ENCODE assay signal across 30 mouse cellular contexts in the genomic region with DNA sequence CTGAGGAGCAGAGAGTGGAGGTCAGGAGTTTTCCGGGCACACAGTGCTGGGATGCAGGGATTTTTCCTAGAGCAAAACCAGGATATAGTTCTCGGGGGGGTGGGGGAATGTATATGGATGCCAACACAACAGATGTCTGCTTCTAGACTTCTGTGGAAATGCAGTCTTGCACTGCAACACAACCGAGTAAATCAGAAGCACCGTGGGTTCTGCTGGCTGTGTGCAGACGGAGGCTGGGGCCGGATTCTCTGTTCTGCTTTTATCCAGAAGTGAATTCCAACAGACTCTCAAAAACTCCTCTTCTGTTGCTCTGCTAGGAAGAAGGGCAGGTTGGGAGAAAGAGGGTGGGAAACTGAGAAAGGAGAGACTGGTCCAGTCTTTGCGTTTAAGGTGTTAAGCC. TPM values are rescaled to one million over a fixed set of nuclear protein-coding genes. Genes with fewer than 3 reads are reported as not detected.
DNase-seq lines count a peak whose midpoint lies in the region; ATAC-seq and TF ChIP-seq lines count a peak whose summit lies in the region.
"Had no signal": no experiment of that assay in that cellular context is flagged by ENCODE, and none has a peak within 500 bp of the region (broad histone marks: within the 10 kb centered on the region; RNA-seq: fewer than 3 reads in every experiment).

No protein-coding gene starts in this region.

- no peak for TF ChIP-seq POLR2A in brain, embryonic 14.5 days (IDR thresholded peaks at IDR 0.05; ENCODE audit: borderline replicate concordance, extremely low read depth, insufficient read depth, insufficient read length, poor library complexity, severe bottlenecking)

- no peaks in the 10 kb centered on the region for H3K36me3 ChIP-seq in forebrain, embryonic 16.5 days (ENCODE audit: control insufficient read depth, insufficient read depth)
- H3K36me3 ChIP-seq in forebrain, embryonic 12.5 days (replicated peaks): no peaks in the 10 kb centered on the region
- H3K36me3 ChIP-seq: heart, embryonic 15.5 days; midbrain, embryonic 10.5 days; neural tube, embryonic 13.5 days had no signal

- no peak overlapping the region for H3K4me3 ChIP-seq in forebrain, embryonic 16.5 days (replicated peaks; ENCODE audit: low read length)
- H3K4me3 ChIP-seq in forebrain, embryonic 12.5 days (replicated peaks): no peak overlapping the region
- H3K4me3 ChIP-seq: heart, embryonic 15.5 days; left cerebral cortex, adult 2 months; midbrain, embryonic 10.5 days; myocyte; neural tube, embryonic 13.5 days had no signal

- H3K9ac ChIP-seq in forebrain, embryonic 16.5 days (replicated peaks; ENCODE audit: low read depth, low read length): no peak overlapping the region
- no peak overlapping the region for H3K9ac ChIP-seq in forebrain, embryonic 12.5 days
- H3K9ac ChIP-seq: heart, embryonic 15.5 days; hindbrain, embryonic 14.5 days; liver, postnatal 0 days; neural tube, embryonic 13.5 days had no signal

- peak; percentile 25 to 33 for DNase-seq in layer of hippocampus, adult 8-10 months (ENCODE audit: low spot score in 2 of 2)
- DNase-seq in layer of hippocampus, postnatal 14 days (ENCODE audit: low spot score in 2 of 2): no peak
- DNase-seq in brain, embryonic 14.5 days (ENCODE audit: low read depth): peak; percentile 35
- peak; percentile 37 for DNase-seq in right cerebral cortex, postnatal 14 days
- no peak for DNase-seq in lung, postnatal 14 days
- no peak for DNase-seq in MN1 (ENCODE audit: low spot score)
- DNase-seq: adrenal gland, adult 2 months; cerebellum, adult 8-10 months; gastrocnemius, postnatal 36 days; heart, postnatal 4 days; kidney, adult 18-20 months; kidney, postnatal 4 days; liver, postnatal 0 days; thymus, adult 2 months; thymus, postnatal 4 days had no signal

- H3K27me3 ChIP-seq in forebrain, embryonic 16.5 days (replicated peaks; ENCODE audit: control insufficient read depth, insufficient read depth, low read length): no peaks in the 10 kb centered on the region
- H3K27me3 ChIP-seq in forebrain, embryonic 12.5 days: no peaks in the 10 kb centered on the region
- H3K27me3 ChIP-seq: heart, embryonic 15.5 days; neural tube, embryonic 13.5 days; Patski had no signal

- TF ChIP-seq CTCF in brain, embryonic 14.5 days (IDR thresholded peaks at IDR 0.05; ENCODE audit: borderline replicate concordance, extremely low read depth, insufficient read depth, insufficient read length): no peak

- peak; percentile 52; the same call in 1 of the 2 replicates for ATAC-seq in forebrain, embryonic 16.5 days
- no peak for ATAC-seq in forebrain, embryonic 12.5 days (ENCODE audit: low FRiP score)
- ATAC-seq: inflammation-experienced regulatory T-cells, adult 6 months; liver, postnatal 0 days; lung, postnatal 0 days; midbrain, embryonic 16.5 days; Patski had no signal

- WGBS in forebrain, embryonic 16.5 days: 59% methylated on average over 7 of the region's 7 CpGs
- WGBS in forebrain, embryonic 12.5 days: 78% methylated on average over 7 of the region's 7 CpGs

- no peak overlapping the region for H3K27ac ChIP-seq in forebrain, embryonic 16.5 days (ENCODE audit: low read length)
- H3K27ac ChIP-seq in forebrain, embryonic 12.5 days: no peak overlapping the region
- H3K27ac ChIP-seq: heart, embryonic 15.5 days; hindbrain, embryonic 14.5 days; left cerebral cortex, adult 2 months; midbrain, embryonic 10.5 days; neural tube, embryonic 13.5 days had no signal

- no peaks in the 10 kb centered on the region for H3K4me1 ChIP-seq in forebrain, embryonic 16.5 days (replicated peaks; ENCODE audit: control insufficient read depth, insufficient read depth, low read length)
- no peaks in the 10 kb centered on the region for H3K4me1 ChIP-seq in forebrain, embryonic 12.5 days
- H3K4me1 ChIP-seq: heart, embryonic 15.5 days; midbrain, embryonic 10.5 days; neural tube, embryonic 13.5 days had no signal

- no peak overlapping the region for H3K4me2 ChIP-seq in forebrain, embryonic 16.5 days (ENCODE audit: low read length)
- H3K4me2 ChIP-seq in forebrain, embryonic 12.5 days: no peak overlapping the region
- H3K4me2 ChIP-seq: heart, embryonic 15.5 days; hindbrain, embryonic 14.5 days; liver, embryonic 11.5 days; neural tube, embryonic 13.5 days had no signal

- H3K9me3 ChIP-seq in forebrain, embryonic 16.5 days (ENCODE audit: control insufficient read depth, low read length): no peaks in the 10 kb centered on the region
- no peaks in the 10 kb centered on the region for H3K9me3 ChIP-seq in forebrain, embryonic 12.5 days
- H3K9me3 ChIP-seq: heart, embryonic 15.5 days; midbrain, embryonic 10.5 days; neural tube, embryonic 13.5 days had no signal

RNA-seq across cellular contexts. Expression of a gene that starts 15.9 kb away (rescaled TPM):
- 12.4 and 18.0 TPM in 2 replicates for polyA plus RNA-seq in forebrain, embryonic 16.5 days (2015; fragmentation: Nextera tagmentation; extraction: Ambion mirVana)
- polyA plus RNA-seq in forebrain, embryonic 12.5 days (2016; fragmentation: Nextera tagmentation; extraction: Ambion mirVana): 1.2 and 1.4 TPM in 2 replicates
- total RNA-seq in layer of hippocampus, adult 8-10 months (2022): 10 to 100 TPM; 79.4 to 96.9 (median 89.7) TPM
- total RNA-seq in layer of hippocampus, postnatal 14 days (2021): 10 to 100 TPM; 88.0 to 89.6 TPM
- polyA plus RNA-seq in brain, embryonic 14.5 days (2012; rRNA removed): 10.1 and 15.8 TPM in 2 replicates
- total RNA-seq: gastrocnemius, adult 18-20 months; gastrocnemius, postnatal 36 days had no signal
- polyA plus RNA-seq: adrenal gland, adult 2 months; inflammation-experienced regulatory T-cells, adult 6 months; limb, embryonic 11.5 days; liver, postnatal 0 days; lung, postnatal 0 days; myocyte had no signal

Comparison
In these comparisons a context has a peak if more than half of its experiments do, and no peak if none do; other contexts are left out.
1. DNase-seq: peak in layer of hippocampus, adult 8-10 months (2 of 2), brain, embryonic 14.5 days (single experiment) and right cerebral cortex, postnatal 14 days (single experiment); none in layer of hippocampus, postnatal 14 days (0 of 2), lung, postnatal 14 days (single experiment) and MN1 (single experiment).